Mouse (Mus musculus) kidney, postnatal 0 days (tissue): ENCODE measurements at regions not wholly inside any gene's neighbourhood (a gene's known extent, or its start where the extent isn't known, plus 50 kb on each side); places are given as distances from the start of the nearest gene placed in this dataset.

Experiments used
- ATAC-seq: fragments of 200-750 bp; cut with Nextera tagmentation; replicated peaks from 2 replicates; pipeline ENCODE4 v1.8.0; 2017; ENCODE audit warnings: low read depth, moderate number of reproducible peaks, moderate TSS enrichment, moderate library complexity; ENCODE audit not compliant: low FRiP score
- DNase-seq: peaks from one replicate; pipeline ENCODE4 v3.0.0-alpha.2; 2016; ENCODE audit warnings: low spot score
- H3K27ac ChIP-seq: fragments of 300-500 bp; sonication (generic); 2 replicates; pipeline ENCODE4 v1.5.1; 2014; ENCODE audit warnings: mild to moderate bottlenecking
- H3K27me3 ChIP-seq: fragments of 300-500 bp; sonication (generic); 2 replicates; pipeline ENCODE4 v1.6.1; 2014; ENCODE audit warnings: low read length, mixed read lengths; ENCODE audit not compliant: insufficient read depth
- H3K36me3 ChIP-seq: fragments of 300-500 bp; sonication (generic); 2 replicates; pipeline ENCODE4 v1.6.1; 2014; ENCODE audit warnings: low read length, mixed read lengths; ENCODE audit not compliant: insufficient read depth
- H3K4me1 ChIP-seq: fragments of 300-500 bp; sonication (generic); replicated peaks from 2 replicates; pipeline ENCODE4 v1.6.1; 2014; ENCODE audit warnings: antibody characterized with exemption, low read length, mixed read lengths; ENCODE audit not compliant: insufficient read depth
- H3K4me2 ChIP-seq: fragments of 300-500 bp; sonication (generic); 2 replicates; pipeline ENCODE4 v1.6.1; 2014; ENCODE audit warnings: mild to moderate bottlenecking, low read length, moderate library complexity, mixed read lengths
- H3K4me3 ChIP-seq: fragments of 300-500 bp; sonication (generic); replicated peaks from 2 replicates; pipeline ENCODE4 v1.5.1; 2014; ENCODE audit warnings: low read depth, low read length
- H3K9ac ChIP-seq: fragments of 300-500 bp; sonication (generic); 2 replicates; pipeline ENCODE4 v1.6.1; 2014; ENCODE audit warnings: low read depth, low read length
- H3K9me3 ChIP-seq: fragments of 300-500 bp; sonication (generic); replicated peaks from 2 replicates; pipeline ENCODE4 v1.6.1; 2016; ENCODE audit warnings: low read length, inconsistent platforms, mixed read lengths
- CTCF ChIP-seq: IDR thresholded peaks from 2 replicates; pipeline ENCODE4 v1.5.1; 2016; ENCODE audit warnings: antibody characterized with exemption, low read depth, mild to moderate bottlenecking, moderate library complexity
- WGBS: fragments of 180-500 bp; shearing (Covaris S2); extraction: QIAGEN DNeasy Blood & Tissue Kit; methylation state at CpG from one replicate; pipeline ENCODE4 v1.1.7; 2014; 5-methylcytosine and 5-hydroxymethylcytosine counted together

GRCm38 (mm10) chr7:117852866-117853265, 263.1 kb downstream of the Rps15a start:
- TF ChIP-seq CTCF: no peak
- no peaks in the 10 kb centered on the region for H3K9me3 ChIP-seq
- no peak overlapping the region for H3K4me3 ChIP-seq
- ATAC-seq (no peak), DNase-seq (no peak)
- H3K4me2 ChIP-seq: no peak overlapping the region
- no peak overlapping the region for H3K27ac ChIP-seq
- no peaks in the 10 kb centered on the region for H3K36me3 ChIP-seq
- no peaks in the 10 kb centered on the region for H3K27me3 ChIP-seq
- no peak overlapping the region for H3K9ac ChIP-seq
- H3K4me1 ChIP-seq: no peaks in the 10 kb centered on the region
- WGBS: 89% methylated on average over 2 of the region's 2 CpGs

GRCm38 (mm10) chr7:117850822-117851221, 265.2 kb downstream of the Rps15a start:
- Histone ChIP-seq H3K27me3 (no peaks in the 10 kb centered on the region), H3K4me1 (no peaks in the 10 kb centered on the region), H3K27ac (no peak overlapping the region), H3K9ac (no peak overlapping the region), H3K36me3 (no peaks in the 10 kb centered on the region), H3K4me3 (no peak overlapping the region), H3K4me2 (no peak overlapping the region), H3K9me3 (no peaks in the 10 kb centered on the region)
- 97% methylated on average over 6 of the region's 6 CpGs for WGBS
- no peak for TF ChIP-seq CTCF
- DNase-seq: no peak
- ATAC-seq: no peak

- Histone ChIP-seq H3K4me2 (no peak overlapping the region), H3K4me1 (no peaks in the 10 kb centered on the region), H3K27me3 (no peaks in the 10 kb centered on the region), H3K27ac (no peak overlapping the region), H3K9me3 (no peaks in the 10 kb centered on the region), H3K4me3 (no peak overlapping the region), H3K9ac (no peak overlapping the region), H3K36me3 (no peaks in the 10 kb centered on the region)
- DNase-seq (no peak), ATAC-seq (no peak)
- TF ChIP-seq CTCF: no peak
- 79% methylated on average over 5 of the region's 5 CpGs for WGBS
Measured at GRCm38 (mm10) chr7:117846041-117846440, 269.9 kb downstream of the Rps15a start.

GRCm38 (mm10) chr7:117842780-117843179, 273.2 kb downstream of the Rps15a start:
- no peaks in the 10 kb centered on the region for H3K36me3 ChIP-seq
- H3K4me1 ChIP-seq: no peaks in the 10 kb centered on the region
- H3K27me3 ChIP-seq: no peaks in the 10 kb centered on the region
- 25% methylated on average over 5 of the region's 5 CpGs for WGBS
- H3K27ac ChIP-seq: no peak overlapping the region
- no peak for TF ChIP-seq CTCF
- ATAC-seq: no peak
- no peak overlapping the region for H3K9ac ChIP-seq
- no peak overlapping the region for H3K4me2 ChIP-seq
- no peak for DNase-seq
- H3K9me3 ChIP-seq: no peaks in the 10 kb centered on the region
- H3K4me3 ChIP-seq: no peak overlapping the region

GRCm38 (mm10) chr7:117795035-117795434, 321.0 kb downstream of the Rps15a start:
- no peak for TF ChIP-seq CTCF
- Histone ChIP-seq H3K4me1 (no peaks in the 10 kb centered on the region), H3K4me3 (no peak overlapping the region), H3K9ac (no peak overlapping the region), H3K36me3 (no peaks in the 10 kb centered on the region), H3K9me3 (no peaks in the 10 kb centered on the region), H3K27me3 (no peaks in the 10 kb centered on the region), H3K4me2 (no peak overlapping the region), H3K27ac (no peak overlapping the region)
- WGBS: 37% methylated on average over 3 of the region's 3 CpGs
- DNase-seq: no peak
- no peak for ATAC-seq

- no peak for DNase-seq
- no peaks in the 10 kb centered on the region for H3K9me3 ChIP-seq
- H3K4me2 ChIP-seq: no peak overlapping the region
- no peak overlapping the region for H3K9ac ChIP-seq
- TF ChIP-seq CTCF: no peak
- H3K4me1 ChIP-seq: no peaks in the 10 kb centered on the region
- ATAC-seq: no peak
- no peaks in the 10 kb centered on the region for H3K36me3 ChIP-seq
- H3K27me3 ChIP-seq: no peaks in the 10 kb centered on the region
- H3K27ac ChIP-seq: no peak overlapping the region
- no peak overlapping the region for H3K4me3 ChIP-seq
- 85% methylated on average over 6 of the region's 6 CpGs for WGBS
Measured at GRCm38 (mm10) chr7:117793991-117794390, 322.0 kb downstream of the Rps15a start.

- TF ChIP-seq CTCF: no peak
- no peak overlapping the region for H3K27ac ChIP-seq
- ATAC-seq: no peak
Measured at GRCm38 (mm10) chr7:117792456-117792855, 323.5 kb downstream of the Rps15a start.

More at GRCm38 (mm10) chr7:117792456-117792855, 323.5 kb downstream of the Rps15a start:
- no peaks in the 10 kb centered on the region for H3K9me3 ChIP-seq
- H3K36me3 ChIP-seq: no peaks in the 10 kb centered on the region
- no peaks in the 10 kb centered on the region for H3K27me3 ChIP-seq
- no peak for DNase-seq
- no peaks in the 10 kb centered on the region for H3K4me1 ChIP-seq
- no peak overlapping the region for H3K4me3 ChIP-seq
- H3K4me2 ChIP-seq: no peak overlapping the region
- H3K9ac ChIP-seq: no peak overlapping the region
- WGBS: 85% methylated on average over 4 of the region's 4 CpGs
